Mouse (Mus musculus): Measurements from ENCODE around the gene Gm37240. TPM values are rescaled to one million over a fixed set of nuclear protein-coding genes. Genes with fewer than 3 reads are reported as not detected.

Gm37240 gene
- polyA plus RNA-seq, 1 experiment from 2014 or later, result 0.52 TPM

DNA sequence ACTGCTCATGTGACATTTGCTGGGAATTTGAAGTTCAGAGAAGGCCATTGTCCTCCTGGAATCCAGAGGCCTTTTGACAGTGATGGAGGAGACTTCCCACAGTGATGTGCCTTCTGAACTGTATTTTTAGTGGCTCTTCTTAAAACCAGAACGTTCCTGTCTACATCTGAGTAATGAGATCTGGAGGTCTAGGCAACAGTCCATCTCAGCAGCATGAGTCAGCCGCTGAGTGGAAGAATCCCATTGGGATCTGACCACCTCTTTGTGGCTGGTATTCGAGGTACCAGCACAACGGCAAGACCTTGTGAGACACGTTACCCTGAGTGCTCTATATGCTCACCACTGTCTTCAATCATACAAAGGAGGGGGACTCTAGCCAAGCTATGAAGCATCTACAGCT lies 723.9 kb downstream of the Gm37240 start:
- H3K4me1 ChIP-seq (replicated peaks; ENCODE audit: control insufficient read depth, insufficient read depth, low read length), result no peaks in the 10 kb centered on the region
- H3K9ac ChIP-seq (ENCODE audit: low read depth, low read length), result no peak overlapping the region
- H3K4me2 ChIP-seq (replicated peaks; ENCODE audit: low read depth, low read length), result no peak overlapping the region
- H3K27me3 ChIP-seq (ENCODE audit: control insufficient read depth, insufficient read depth, low read length), result no peaks in the 10 kb centered on the region
- 86% methylated on average over 5 of the region's 5 CpGs for WGBS
- no peak overlapping the region for H3K27ac ChIP-seq (ENCODE audit: low read depth, low read length)
- H3K36me3 ChIP-seq (ENCODE audit: control insufficient read depth, insufficient read depth, low read length), result no peaks in the 10 kb centered on the region
- H3K9me3 ChIP-seq (ENCODE audit: control insufficient read depth, low read length), result no peaks in the 10 kb centered on the region
- no peak overlapping the region for H3K4me3 ChIP-seq (ENCODE audit: low read depth, low read length)
- ATAC-seq (ENCODE audit: low FRiP score) (no peak), DNase-seq (ENCODE audit: low spot score) (no peak)

GRCm38 (mm10) chr3:85162430-85162829 lies 724.9 kb downstream of the Gm37240 start:
- no peak for ATAC-seq (ENCODE audit: low FRiP score)
- WGBS, result 96% methylated on average over 3 of the region's 3 CpGs

GRCm38 (mm10) chr3:85160816-85161215 lies 726.5 kb downstream of the Gm37240 start:
- Histone ChIP-seq H3K4me1 (replicated peaks; ENCODE audit: control insufficient read depth, insufficient read depth, low read length) (no peaks in the 10 kb centered on the region), H3K4me3 (ENCODE audit: low read depth, low read length) (no peak overlapping the region), H3K27ac (ENCODE audit: low read depth, low read length) (no peak overlapping the region), H3K27me3 (ENCODE audit: control insufficient read depth, insufficient read depth, low read length) (no peaks in the 10 kb centered on the region), H3K4me2 (replicated peaks; ENCODE audit: low read depth, low read length) (no peak overlapping the region), H3K9me3 (ENCODE audit: control insufficient read depth, low read length) (no peaks in the 10 kb centered on the region), H3K9ac (ENCODE audit: low read depth, low read length) (no peak overlapping the region), H3K36me3 (ENCODE audit: control insufficient read depth, insufficient read depth, low read length) (no peaks in the 10 kb centered on the region)
- WGBS, result 89% methylated on average over 10 of the region's 10 CpGs
- no peak for DNase-seq (ENCODE audit: low spot score)
- ATAC-seq (ENCODE audit: low FRiP score), result no peak

More at GRCm38 (mm10) chr3:85162430-85162829, 724.9 kb downstream of the Gm37240 start:
- no peaks in the 10 kb centered on the region for H3K27me3 ChIP-seq (ENCODE audit: control insufficient read depth, insufficient read depth, low read length)
- no peak overlapping the region for H3K4me2 ChIP-seq (replicated peaks; ENCODE audit: low read depth, low read length)
- no peaks in the 10 kb centered on the region for H3K4me1 ChIP-seq (replicated peaks; ENCODE audit: control insufficient read depth, insufficient read depth, low read length)
- H3K4me3 ChIP-seq (ENCODE audit: low read depth, low read length), result no peak overlapping the region
- H3K9me3 ChIP-seq (ENCODE audit: control insufficient read depth, low read length), result no peaks in the 10 kb centered on the region
- no peak for DNase-seq (ENCODE audit: low spot score)
- H3K36me3 ChIP-seq (ENCODE audit: control insufficient read depth, insufficient read depth, low read length), result no peaks in the 10 kb centered on the region
- H3K9ac ChIP-seq (ENCODE audit: low read depth, low read length), result no peak overlapping the region
- H3K27ac ChIP-seq (ENCODE audit: low read depth, low read length), result no peak overlapping the region

DNA sequence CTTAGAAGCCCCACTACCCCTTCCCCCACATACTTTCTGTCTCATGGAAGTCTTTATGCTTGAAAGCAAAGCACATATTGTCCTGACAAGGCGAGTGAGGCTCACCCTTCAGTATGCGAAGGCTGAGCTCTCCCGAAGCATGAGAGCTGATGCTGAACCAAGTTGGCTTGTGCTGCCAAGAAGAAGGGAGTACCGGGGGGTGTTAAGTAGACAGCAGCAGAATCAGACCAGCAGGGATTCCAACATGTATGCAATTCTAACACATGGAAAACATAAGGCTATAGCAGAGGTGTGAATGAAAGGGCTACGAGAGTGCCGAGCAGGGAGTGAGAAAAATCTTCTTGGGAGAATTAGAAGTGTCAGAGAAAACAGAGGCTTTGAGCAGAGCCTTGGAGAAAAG lies 727.7 kb downstream of the Gm37240 start:
- no peaks in the 10 kb centered on the region for H3K36me3 ChIP-seq (ENCODE audit: control insufficient read depth, insufficient read depth, low read length)
- no peak overlapping the region for H3K9ac ChIP-seq (ENCODE audit: low read depth, low read length)
- no peaks in the 10 kb centered on the region for H3K4me1 ChIP-seq (replicated peaks; ENCODE audit: control insufficient read depth, insufficient read depth, low read length)
- no peak for ATAC-seq (ENCODE audit: low FRiP score)
- no peaks in the 10 kb centered on the region for H3K27me3 ChIP-seq (ENCODE audit: control insufficient read depth, insufficient read depth, low read length)
- no peak overlapping the region for H3K4me2 ChIP-seq (replicated peaks; ENCODE audit: low read depth, low read length)
- H3K9me3 ChIP-seq (ENCODE audit: control insufficient read depth, low read length), result no peaks in the 10 kb centered on the region
- H3K4me3 ChIP-seq (ENCODE audit: low read depth, low read length), result no peak overlapping the region
- WGBS, result 82% methylated on average over 6 of the region's 6 CpGs
- DNase-seq (ENCODE audit: low spot score), result no peak
- no peak overlapping the region for H3K27ac ChIP-seq (ENCODE audit: low read depth, low read length)

DNA sequence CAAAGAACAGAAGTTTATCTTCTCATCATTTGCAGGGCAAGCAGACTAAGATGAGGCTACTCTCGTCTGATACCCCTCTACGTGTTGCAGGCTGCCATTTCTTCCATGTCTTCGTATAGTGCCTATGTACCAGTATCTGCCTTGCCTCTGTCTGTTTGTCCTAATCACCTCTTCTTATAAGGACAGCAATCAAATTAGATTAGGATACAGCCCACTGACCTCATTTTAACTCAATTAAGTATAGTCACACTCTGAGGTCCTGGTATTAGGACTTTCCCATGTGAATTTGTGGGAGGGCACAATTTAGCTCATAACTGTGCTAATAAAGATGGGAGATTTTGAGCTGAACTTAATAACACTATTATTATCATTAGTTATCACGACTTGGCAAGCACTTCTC lies 738.5 kb downstream of the Gm37240 start:
- Histone ChIP-seq H3K27me3 (ENCODE audit: control insufficient read depth, insufficient read depth, low read length) (no peaks in the 10 kb centered on the region), H3K36me3 (ENCODE audit: control insufficient read depth, insufficient read depth, low read length) (no peaks in the 10 kb centered on the region), H3K4me2 (replicated peaks; ENCODE audit: low read depth, low read length) (no peak overlapping the region), H3K27ac (ENCODE audit: low read depth, low read length) (no peak overlapping the region), H3K9me3 (ENCODE audit: control insufficient read depth, low read length) (no peaks in the 10 kb centered on the region), H3K9ac (ENCODE audit: low read depth, low read length) (no peak overlapping the region), H3K4me1 (replicated peaks; ENCODE audit: control insufficient read depth, insufficient read depth, low read length) (no peaks in the 10 kb centered on the region), H3K4me3 (ENCODE audit: low read depth, low read length) (no peak overlapping the region)
- ATAC-seq (ENCODE audit: low FRiP score), result no peak
- WGBS, result 86% methylated on average over 4 of the region's 4 CpGs
- DNase-seq (ENCODE audit: low spot score), result no peak

DNA sequence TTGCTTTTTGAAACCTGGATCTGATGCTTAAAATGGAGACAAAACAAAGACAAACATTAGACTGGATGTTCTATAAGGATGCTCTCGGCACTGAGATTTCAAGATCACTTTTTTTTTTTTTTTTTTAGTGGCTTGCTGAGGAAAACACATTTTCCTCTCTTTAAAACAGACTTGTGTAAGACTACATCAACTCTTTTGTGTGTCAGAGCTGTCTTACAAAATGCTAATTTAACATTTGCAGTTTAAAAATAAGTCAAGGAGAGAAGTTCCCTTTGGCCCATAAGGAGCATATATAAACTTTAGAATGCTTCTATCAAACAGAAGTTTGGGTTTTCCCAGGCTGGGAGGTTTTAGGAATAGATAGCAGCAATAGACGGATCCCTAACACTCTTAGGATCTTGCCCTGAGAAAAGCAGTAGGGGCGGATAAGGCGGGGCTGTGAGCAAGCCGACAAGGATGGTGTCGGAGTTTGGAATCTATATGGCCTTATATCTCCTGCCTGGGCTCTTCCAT lies 739.2 kb downstream of the Gm37240 start:
- Histone ChIP-seq H3K9ac (ENCODE audit: low read depth, low read length) (no peak overlapping the region), H3K27ac (ENCODE audit: low read depth, low read length) (no peak overlapping the region), H3K4me1 (replicated peaks; ENCODE audit: control insufficient read depth, insufficient read depth, low read length) (no peaks in the 10 kb centered on the region), H3K9me3 (ENCODE audit: control insufficient read depth, low read length) (no peaks in the 10 kb centered on the region), H3K27me3 (ENCODE audit: control insufficient read depth, insufficient read depth, low read length) (no peaks in the 10 kb centered on the region), H3K36me3 (ENCODE audit: control insufficient read depth, insufficient read depth, low read length) (no peaks in the 10 kb centered on the region), H3K4me3 (ENCODE audit: low read depth, low read length) (no peak overlapping the region), H3K4me2 (replicated peaks; ENCODE audit: low read depth, low read length) (no peak overlapping the region)
- DNase-seq (ENCODE audit: low spot score), result no peak
- no peak for ATAC-seq (ENCODE audit: low FRiP score)
- WGBS, result 87% methylated on average over 6 of the region's 6 CpGs

DNA sequence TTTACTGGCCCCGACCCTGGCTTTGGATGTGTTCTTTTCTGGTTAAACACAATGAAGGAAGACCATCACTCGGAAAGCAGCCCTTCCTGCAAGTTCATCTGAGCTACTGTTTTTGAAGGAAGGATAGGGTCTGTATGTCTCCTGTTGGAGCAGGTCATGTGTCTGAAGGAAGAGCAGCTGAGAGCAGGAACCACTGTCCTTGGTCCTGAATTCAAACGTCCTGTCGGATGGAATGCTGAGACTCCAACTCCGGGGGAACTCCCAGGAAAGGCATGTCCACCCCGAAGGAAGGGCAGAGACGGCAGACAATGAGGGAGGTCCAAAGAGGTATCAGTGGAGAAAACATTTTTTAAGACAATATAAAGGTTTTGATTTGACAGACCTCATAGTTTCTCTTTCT lies 741.8 kb downstream of the Gm37240 start:
- no peaks in the 10 kb centered on the region for H3K4me1 ChIP-seq (replicated peaks; ENCODE audit: control insufficient read depth, insufficient read depth, low read length)
- ATAC-seq (ENCODE audit: low FRiP score), result no peak
- H3K4me3 ChIP-seq (ENCODE audit: low read depth, low read length), result no peak overlapping the region
- H3K9me3 ChIP-seq (ENCODE audit: control insufficient read depth, low read length), result no peaks in the 10 kb centered on the region
- no peak overlapping the region for H3K27ac ChIP-seq (ENCODE audit: low read depth, low read length)
- H3K9ac ChIP-seq (ENCODE audit: low read depth, low read length), result no peak overlapping the region
- no peak overlapping the region for H3K4me2 ChIP-seq (replicated peaks; ENCODE audit: low read depth, low read length)
- H3K36me3 ChIP-seq (ENCODE audit: control insufficient read depth, insufficient read depth, low read length), result no peaks in the 10 kb centered on the region
- DNase-seq (ENCODE audit: low spot score), result peak; percentile 30
- H3K27me3 ChIP-seq (ENCODE audit: control insufficient read depth, insufficient read depth, low read length), result no peaks in the 10 kb centered on the region
- 37% methylated on average over 7 of the region's 7 CpGs for WGBS

DNA sequence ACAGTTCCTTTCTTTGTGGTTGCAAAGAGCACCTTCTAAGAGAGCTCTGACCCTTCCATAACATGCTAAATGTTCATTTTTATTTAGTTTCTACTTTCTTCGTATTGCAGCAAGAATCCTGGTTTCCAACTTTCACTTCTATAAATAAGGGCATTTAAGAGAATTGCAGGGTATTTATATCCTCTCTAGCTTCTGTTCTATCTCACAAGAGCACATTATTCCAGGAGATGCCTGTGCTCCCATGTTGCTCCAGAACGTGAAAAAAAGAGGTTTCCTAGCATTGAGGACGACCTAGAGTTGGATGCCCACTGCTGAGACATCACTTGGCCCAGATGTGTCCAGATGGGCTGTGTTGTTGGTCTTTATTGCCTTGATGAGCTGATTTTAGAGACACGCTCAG lies 742.2 kb downstream of the Gm37240 start:
- Histone ChIP-seq H3K9ac (ENCODE audit: low read depth, low read length) (no peak overlapping the region), H3K27ac (ENCODE audit: low read depth, low read length) (no peak overlapping the region), H3K36me3 (ENCODE audit: control insufficient read depth, insufficient read depth, low read length) (no peaks in the 10 kb centered on the region), H3K9me3 (ENCODE audit: control insufficient read depth, low read length) (no peaks in the 10 kb centered on the region), H3K4me3 (ENCODE audit: low read depth, low read length) (no peak overlapping the region), H3K4me1 (replicated peaks; ENCODE audit: control insufficient read depth, insufficient read depth, low read length) (no peaks in the 10 kb centered on the region), H3K27me3 (ENCODE audit: control insufficient read depth, insufficient read depth, low read length) (no peaks in the 10 kb centered on the region), H3K4me2 (replicated peaks; ENCODE audit: low read depth, low read length) (no peak overlapping the region)
- ATAC-seq (ENCODE audit: low FRiP score) (no peak), DNase-seq (ENCODE audit: low spot score) (no peak)
- 87% methylated on average over 4 of the region's 4 CpGs for WGBS

- 85% methylated on average over 3 of the region's 3 CpGs for WGBS
- Histone ChIP-seq H3K27me3 (ENCODE audit: control insufficient read depth, insufficient read depth, low read length) (no peaks in the 10 kb centered on the region), H3K4me2 (replicated peaks; ENCODE audit: low read depth, low read length) (no peak overlapping the region), H3K36me3 (ENCODE audit: control insufficient read depth, insufficient read depth, low read length) (no peaks in the 10 kb centered on the region), H3K9me3 (ENCODE audit: control insufficient read depth, low read length) (no peaks in the 10 kb centered on the region), H3K4me1 (replicated peaks; ENCODE audit: control insufficient read depth, insufficient read depth, low read length) (no peaks in the 10 kb centered on the region), H3K9ac (ENCODE audit: low read depth, low read length) (no peak overlapping the region), H3K4me3 (ENCODE audit: low read depth, low read length) (no peak overlapping the region), H3K27ac (ENCODE audit: low read depth, low read length) (no peak overlapping the region)
- ATAC-seq (ENCODE audit: low FRiP score) (no peak), DNase-seq (ENCODE audit: low spot score) (no peak)
Measured at GRCm38 (mm10) chr3:85144425-85144824, 742.9 kb downstream of the Gm37240 start.

All from hindbrain, embryonic 11.5 days (tissue).